Mouse (Mus musculus): ENCODE measurements around the gene Ywhae. TPM values are rescaled to one million over a fixed set of nuclear protein-coding genes. Genes with fewer than 3 reads are reported as not detected.

Gene Ywhae
- total RNA-seq, 2 experiments from 2014 or later: 1,280 to 1,321 TPM

GRCm38 (mm10) chr11:75781919-75782318 lies 49.2 kb downstream of the Ywhae start:
- DNase-seq (ENCODE audit: low spot score in 2 of 2): peak; percentile 65 to 76
- intact Hi-C loops (cut with DNase I): loop anchor here (2.0 to 10.0 kb wide), 4 partner anchors 120 to 385 kb away; no protein-coding TSS in a partner anchor

- intact Hi-C loops (cut with DNase I): loop anchor here (2.0 to 10.0 kb wide), 4 partner anchors 119 to 383 kb away; no protein-coding TSS in a partner anchor
- no peak for DNase-seq (ENCODE audit: low spot score in 2 of 2)
These were observed 51.1 kb downstream of the Ywhae start for GRCm38 (mm10) chr11:75783799-75784198.

- no peak for DNase-seq (ENCODE audit: low spot score in 2 of 2)
- intact Hi-C loops (cut with DNase I): loop anchor here (10.0 kb wide), 1 partner anchor 289 kb away; no protein-coding TSS in a partner anchor
These were observed 53.2 kb downstream of the Ywhae start for GRCm38 (mm10) chr11:75785897-75786296.

GRCm38 (mm10) chr11:75792535-75792934 lies 59.9 kb downstream of the Ywhae start:
- intact Hi-C loops (cut with DNase I): no loop called here
- no peak for DNase-seq (ENCODE audit: low spot score in 2 of 2)

GRCm38 (mm10) chr11:75793351-75793750 lies 60.7 kb downstream of the Ywhae start:
- DNase-seq (ENCODE audit: low spot score in 2 of 2): no peak
- intact Hi-C loops (cut with DNase I): no loop called here

- intact Hi-C loops (cut with DNase I): no loop called here
- no peak for DNase-seq (ENCODE audit: low spot score in 2 of 2)
These were observed 62.1 kb downstream of the Ywhae start for GRCm38 (mm10) chr11:75794602-75795320.

- DNase-seq (ENCODE audit: low spot score in 2 of 2): no peak
- intact Hi-C loops (cut with DNase I): no loop called here
These were observed 62.6 kb downstream of the Ywhae start for GRCm38 (mm10) chr11:75795321-75795636.

GRCm38 (mm10) chr11:75796029-75796445 lies 63.4 kb downstream of the Ywhae start, which contains the start of gene Doc2b:
Doc2b (minus strand) TSS chr11:75796049.
- peak; percentile 75 to 76 for DNase-seq (ENCODE audit: low spot score in 2 of 2)
- intact Hi-C loops (cut with DNase I): no loop called here

GRCm38 (mm10) chr11:75796536-75797246 lies 64.0 kb downstream of the Ywhae start:
- intact Hi-C loops (cut with DNase I): no loop called here
- no peak for DNase-seq (ENCODE audit: low spot score in 2 of 2)

- intact Hi-C loops (cut with DNase I): no loop called here
- no peak for DNase-seq (ENCODE audit: low spot score in 2 of 2)
These were observed 68.7 kb downstream of the Ywhae start for GRCm38 (mm10) chr11:75801369-75801768.

- intact Hi-C loops (cut with DNase I): no loop called here
- no peak for DNase-seq (ENCODE audit: low spot score in 2 of 2)
These were observed 69.3 kb downstream of the Ywhae start for GRCm38 (mm10) chr11:75801771-75802550.

GRCm38 (mm10) chr11:75807486-75807885 lies 74.8 kb downstream of the Ywhae start:
- no peak for DNase-seq (ENCODE audit: low spot score in 2 of 2)
- intact Hi-C loops (cut with DNase I): no loop called here

GRCm38 (mm10) chr11:75810526-75810925 lies 77.9 kb downstream of the Ywhae start:
- intact Hi-C loops (cut with DNase I): no loop called here

GRCm38 (mm10) chr11:75811900-75812299 lies 79.2 kb downstream of the Ywhae start:
- peak; percentile 41 to 45 for DNase-seq (ENCODE audit: low spot score in 2 of 2)
- intact Hi-C loops (cut with DNase I): no loop called here

More at GRCm38 (mm10) chr11:75810526-75810925, 77.9 kb downstream of the Ywhae start:
- no peak for DNase-seq (ENCODE audit: low spot score in 2 of 2)

- no peak for DNase-seq (ENCODE audit: low spot score in 2 of 2)
- intact Hi-C loops (cut with DNase I): no loop called here
These were observed 80.4 kb downstream of the Ywhae start for GRCm38 (mm10) chr11:75813085-75813484.

Other genes with a start within 250 kb of the Ywhae start
- 100 to 1,000 TPM; 115 to 116 TPM for gene Prpf8, start 246.1 kb upstream of the Ywhae start, total RNA-seq (2021)
- gene Rilp, start 222.8 kb upstream of the Ywhae start, total RNA-seq (2021): 1 to 10 TPM; 2.0 to 2.5 TPM
- gene Scarf1, start 219.3 kb upstream of the Ywhae start, total RNA-seq (2021): 1 to 10 TPM; 3.0 to 3.3 TPM
- 10 to 100 TPM; 53.0 to 61.5 TPM for gene Slc43a2, start 201.2 kb upstream of the Ywhae start, total RNA-seq (2021)
- 100 to 1,000 TPM; 336 to 338 TPM for gene Pitpna, start 144.8 kb upstream of the Ywhae start, total RNA-seq (2021)
- gene Inpp5k, start 101.9 kb upstream of the Ywhae start, total RNA-seq (2021): 10 to 100 TPM; 43.2 to 44.4 TPM
- 10 to 100 TPM; 20.5 to 21.7 TPM for gene Myo1c, start 82.4 kb upstream of the Ywhae start, total RNA-seq (2021)
- 100 to 1,000 TPM; 119 to 132 TPM for gene Crk, start 53.6 kb upstream of the Ywhae start, total RNA-seq (2021)
- gene Doc2b, start 63.2 kb downstream of the Ywhae start, total RNA-seq (2021): 10 to 100 TPM; 25.0 to 34.4 TPM
- gene Rph3al, start 205.6 kb downstream of the Ywhae start, total RNA-seq (2021): 1 to 10 TPM; 2.9 to 3.4 TPM